Mouse (Mus musculus) layer of hippocampus, postnatal 14 days (tissue): Measurements from ENCODE around the gene Chit1. TPM values are rescaled to one million over a fixed set of nuclear protein-coding genes. Genes with fewer than 3 reads are reported as not detected.

Source experiments
- DNase-seq, 2 experiments: peaks; one replicate each; pipeline ENCODE4 v3.0.0; 2021 to 2022; ENCODE audit warnings: low spot score in 2 of 2, mixed read lengths in 1 of 2
- total RNA-seq, 2 experiments: library from RNA; stranded (reverse); gene quantifications; 2 replicates each; pipeline ENCODE4 v1.2.3; 2021

Gene Chit1
- total RNA-seq, 2 experiments from 2014 or later: 0.39 TPM; not detected in 1

GRCm38 (mm10) chr1:134078802-134079476 is 32.1 kb upstream of the Chit1 start, which contains the start of gene Btg2:
TSS of gene Btg2 (minus strand) at chr1:134079120.
- DNase-seq: peak; percentile 90 to 97

DNA sequence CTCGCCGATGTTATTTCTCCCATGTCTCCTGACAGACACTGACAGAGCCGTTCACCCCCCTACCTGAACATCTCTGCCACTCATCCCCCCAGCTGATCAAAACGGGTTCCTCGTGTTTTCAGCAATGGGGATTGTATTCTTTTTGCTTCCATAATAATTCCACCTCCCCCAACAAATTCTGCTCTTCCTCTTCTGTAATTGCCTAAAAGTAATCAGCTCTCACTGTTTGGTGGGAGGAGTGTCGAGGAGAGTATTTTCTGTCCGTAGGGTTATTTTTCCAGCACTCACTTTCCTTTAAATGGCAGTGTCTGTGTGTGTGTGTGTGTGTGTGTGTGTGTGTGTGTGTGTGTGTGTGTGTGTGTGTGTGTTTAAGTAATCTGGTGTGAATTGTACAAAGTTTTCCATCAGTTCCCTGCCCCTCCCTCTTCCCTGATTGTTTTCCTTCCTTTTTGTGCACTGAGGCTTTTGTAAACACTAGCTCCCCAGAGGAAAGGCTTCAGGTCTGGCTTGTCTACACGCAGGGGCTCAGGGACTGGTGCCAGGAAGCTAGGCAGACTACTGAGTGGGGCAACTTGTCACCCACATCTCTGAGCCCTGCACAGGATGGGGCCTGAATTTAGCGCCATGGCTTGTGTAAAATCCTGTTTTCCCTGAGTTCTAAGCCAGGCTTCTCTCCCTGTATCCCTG is 31.4 kb upstream of the Chit1 start:
- DNase-seq: peak in 1 of 2 experiments; percentile 48

DNA sequence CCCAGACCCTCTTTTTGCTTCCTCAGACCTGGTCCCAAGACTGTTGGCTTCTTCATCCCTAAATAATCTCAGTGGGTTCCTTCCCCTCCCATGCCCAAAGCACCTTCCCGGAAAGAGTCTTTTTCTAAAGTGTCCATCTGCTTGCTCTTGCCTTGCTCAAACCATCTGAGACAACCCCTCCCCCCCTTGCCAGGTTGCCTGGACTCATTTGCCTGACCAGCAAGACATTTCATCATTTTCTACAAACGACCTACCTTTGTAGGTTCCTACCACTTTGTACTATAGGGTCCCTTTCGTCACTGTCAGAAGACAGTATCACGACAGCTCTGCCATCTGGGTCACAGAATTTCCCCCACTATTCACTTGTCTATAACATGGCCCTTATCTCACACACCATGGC is 30.6 kb upstream of the Chit1 start:
- DNase-seq: no peak

DNA sequence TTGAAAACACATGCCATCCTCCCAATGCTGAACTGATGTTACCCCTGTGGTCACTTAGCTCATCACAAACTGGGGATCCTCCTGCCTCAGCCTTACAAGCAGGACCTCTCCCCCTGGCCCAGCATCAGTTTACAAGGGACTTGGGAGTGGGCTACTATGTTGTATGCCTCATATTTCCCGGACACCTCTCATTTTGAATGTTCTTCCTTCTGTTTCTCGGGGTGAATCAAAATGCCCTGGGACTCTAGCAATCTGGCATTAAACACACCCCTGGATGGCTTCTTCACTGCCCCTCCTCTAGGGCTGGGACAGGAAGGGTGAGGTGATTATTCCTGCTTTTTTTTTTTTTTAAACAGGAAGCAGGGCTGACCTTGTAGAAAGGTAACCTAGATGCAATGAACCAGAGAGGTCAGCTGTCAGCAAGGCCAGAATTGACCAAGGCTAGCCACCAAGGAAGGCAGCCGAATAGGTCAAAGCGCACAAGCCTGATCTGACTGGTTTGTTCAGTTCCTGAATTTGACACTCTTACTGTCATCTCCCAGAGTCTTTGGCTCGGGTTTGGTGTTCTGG is 30.1 kb upstream of the Chit1 start:
- DNase-seq: no peak

GRCm38 (mm10) chr1:134082987-134083516 is 28.0 kb upstream of the Chit1 start:
- DNase-seq: peak; percentile 64 to 71

DNA sequence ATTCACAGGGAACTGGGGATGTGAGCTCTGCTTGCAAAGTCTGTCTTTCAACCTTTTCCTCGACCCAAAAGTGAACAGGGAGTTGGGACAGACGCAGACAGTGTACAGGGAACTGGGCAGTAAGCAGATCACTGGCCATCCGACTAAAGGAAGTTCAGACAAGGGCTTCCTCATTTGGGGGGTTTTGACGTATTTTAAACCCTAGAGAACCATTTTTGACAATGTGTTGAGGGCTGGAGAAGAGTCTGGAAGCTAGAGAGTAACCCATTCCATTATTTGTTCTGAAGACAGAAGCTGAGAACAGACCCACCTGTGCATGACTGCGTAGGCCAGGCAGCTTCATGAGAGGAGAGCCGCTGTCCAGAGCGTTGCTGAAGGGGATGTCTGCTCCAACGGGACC is 27.4 kb upstream of the Chit1 start:
- no peak for DNase-seq

DNA sequence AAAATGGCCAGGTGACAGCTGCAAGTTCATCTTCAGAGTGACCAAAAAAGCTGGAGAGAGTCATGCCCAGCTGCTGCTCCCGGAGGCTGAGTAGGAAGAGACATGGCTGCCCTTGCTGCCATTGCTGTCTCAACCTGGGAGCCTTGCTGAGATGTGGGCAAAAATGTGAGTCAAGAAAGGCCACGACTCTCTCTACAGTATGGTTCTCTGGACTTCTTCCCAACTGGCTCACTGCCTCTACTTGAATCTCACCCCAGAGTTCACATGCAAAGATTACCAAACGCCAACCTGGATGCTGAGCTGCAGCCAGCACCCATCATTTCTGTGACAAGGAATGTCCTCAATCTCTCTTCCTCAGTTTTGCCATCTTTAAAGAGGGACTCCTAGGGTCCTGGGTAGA is 26.9 kb upstream of the Chit1 start:
- no peak for DNase-seq

- no peak for DNase-seq
Measured at GRCm38 (mm10) chr1:134086017-134086416, 25.0 kb upstream of the Chit1 start.

DNA sequence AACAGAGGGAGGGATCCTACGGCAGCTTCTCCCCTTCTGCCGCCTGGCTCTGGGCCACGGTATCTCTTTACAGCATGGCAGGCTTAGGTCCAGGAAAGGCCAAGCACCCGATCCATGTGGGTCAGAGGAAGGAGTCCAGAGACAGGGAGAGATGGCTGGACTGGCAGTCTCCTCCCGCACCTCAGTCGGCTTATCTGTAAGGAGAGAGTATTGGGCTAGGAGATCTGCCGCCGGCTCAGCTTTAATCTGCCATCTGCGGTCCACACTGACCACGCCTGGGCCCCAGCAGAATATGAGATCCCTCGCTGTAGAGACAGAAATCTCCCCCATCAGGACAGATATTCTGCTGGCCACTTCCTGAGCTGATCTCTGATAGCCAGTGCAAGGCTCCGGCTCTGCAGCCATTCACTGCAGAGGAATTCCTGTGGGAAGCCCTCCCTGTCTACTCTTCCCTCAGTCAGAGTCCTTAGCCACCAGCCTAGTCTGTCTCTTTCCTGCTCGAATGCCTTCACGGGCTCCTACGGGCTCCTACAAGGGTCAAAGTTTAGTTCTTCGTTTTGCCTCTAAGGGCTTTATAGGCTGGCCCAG is 24.1 kb upstream of the Chit1 start:
- no peak for DNase-seq

DNA sequence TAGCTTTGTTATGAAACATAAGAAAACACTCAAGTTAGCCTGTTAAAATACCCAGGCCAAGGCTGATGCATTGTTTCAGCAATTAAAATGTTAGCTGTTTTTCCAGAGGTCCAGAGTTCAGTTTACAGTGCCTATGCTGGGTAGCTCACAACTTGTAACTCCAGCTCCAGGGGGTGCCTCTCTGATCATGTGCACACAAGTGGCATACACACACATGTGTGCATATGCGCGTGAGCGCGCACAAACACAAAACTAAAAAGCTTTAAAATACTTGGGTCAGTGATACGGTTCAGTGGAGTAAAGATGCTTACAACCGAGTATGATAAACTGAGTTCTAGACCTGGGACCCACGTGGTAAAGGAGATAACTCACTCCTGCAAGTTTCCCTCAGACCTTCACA is 22.0 kb upstream of the Chit1 start:
- DNase-seq: no peak

GRCm38 (mm10) chr1:134091851-134092250 is 19.2 kb upstream of the Chit1 start:
- DNase-seq: no peak

DNA sequence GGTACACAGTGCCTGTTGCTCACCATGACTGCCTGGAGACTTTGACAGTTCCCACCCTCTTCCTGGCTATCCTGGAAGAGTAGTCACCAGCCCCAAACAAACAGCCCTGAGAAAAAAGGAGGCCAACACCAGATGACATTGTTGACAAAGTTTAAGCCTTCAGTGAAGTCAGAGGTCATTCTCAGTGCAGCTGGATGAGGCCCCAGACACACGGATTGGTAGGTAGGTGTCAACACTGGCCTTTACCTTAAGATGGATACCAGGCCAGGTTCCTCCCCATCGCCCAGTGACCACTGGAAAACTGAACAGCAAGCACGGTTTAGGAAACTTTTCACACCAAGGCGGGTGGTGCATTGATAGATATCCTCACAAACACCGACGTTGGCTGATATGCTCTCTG is 18.7 kb upstream of the Chit1 start:
- no peak for DNase-seq

DNA sequence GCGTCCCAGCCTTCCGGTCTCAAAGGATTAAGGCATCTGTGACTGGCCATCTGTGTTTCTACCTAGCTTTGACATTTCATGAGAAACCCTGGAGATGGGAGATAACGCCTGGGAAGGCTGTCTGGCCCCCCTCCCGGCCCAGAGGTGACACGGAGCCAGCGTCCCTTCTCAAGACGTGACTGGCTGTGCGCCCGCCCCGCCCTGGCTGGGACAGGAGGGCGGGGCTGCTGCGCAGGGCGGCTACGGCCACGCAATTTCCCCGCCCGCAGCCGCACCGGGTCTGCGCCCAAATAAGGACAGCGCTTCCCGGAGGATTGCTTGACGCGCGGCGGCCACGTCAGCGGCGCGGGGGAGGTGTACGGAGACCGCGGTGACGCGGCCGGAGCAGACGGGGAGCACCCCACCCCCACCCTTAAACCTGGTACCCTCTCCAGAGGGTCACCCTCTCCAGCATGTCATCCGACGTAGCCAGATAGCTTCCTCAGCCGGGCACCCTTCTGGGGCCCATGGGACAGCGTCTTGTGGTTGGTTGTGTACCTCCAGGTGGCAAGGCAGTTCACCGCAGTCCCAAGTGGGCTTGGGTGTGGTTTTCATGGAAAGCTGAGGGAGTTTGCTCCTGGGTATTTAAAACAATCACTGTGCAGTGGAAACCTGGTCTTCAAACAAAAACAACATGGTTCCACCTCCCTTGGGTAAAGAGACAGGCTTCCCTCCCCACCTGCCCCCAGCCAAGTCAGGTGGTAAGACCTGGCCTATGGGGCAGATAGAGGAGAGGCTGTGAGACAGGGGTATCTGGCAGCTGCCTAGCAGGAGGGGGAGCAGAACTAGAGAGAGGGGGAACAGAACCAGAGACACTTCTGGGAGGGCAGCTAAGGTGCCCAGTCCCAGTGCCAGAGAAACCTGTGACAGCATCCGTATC is 17.9 kb upstream of the Chit1 start:
- peak; percentile 77 to 85 for DNase-seq

DNA sequence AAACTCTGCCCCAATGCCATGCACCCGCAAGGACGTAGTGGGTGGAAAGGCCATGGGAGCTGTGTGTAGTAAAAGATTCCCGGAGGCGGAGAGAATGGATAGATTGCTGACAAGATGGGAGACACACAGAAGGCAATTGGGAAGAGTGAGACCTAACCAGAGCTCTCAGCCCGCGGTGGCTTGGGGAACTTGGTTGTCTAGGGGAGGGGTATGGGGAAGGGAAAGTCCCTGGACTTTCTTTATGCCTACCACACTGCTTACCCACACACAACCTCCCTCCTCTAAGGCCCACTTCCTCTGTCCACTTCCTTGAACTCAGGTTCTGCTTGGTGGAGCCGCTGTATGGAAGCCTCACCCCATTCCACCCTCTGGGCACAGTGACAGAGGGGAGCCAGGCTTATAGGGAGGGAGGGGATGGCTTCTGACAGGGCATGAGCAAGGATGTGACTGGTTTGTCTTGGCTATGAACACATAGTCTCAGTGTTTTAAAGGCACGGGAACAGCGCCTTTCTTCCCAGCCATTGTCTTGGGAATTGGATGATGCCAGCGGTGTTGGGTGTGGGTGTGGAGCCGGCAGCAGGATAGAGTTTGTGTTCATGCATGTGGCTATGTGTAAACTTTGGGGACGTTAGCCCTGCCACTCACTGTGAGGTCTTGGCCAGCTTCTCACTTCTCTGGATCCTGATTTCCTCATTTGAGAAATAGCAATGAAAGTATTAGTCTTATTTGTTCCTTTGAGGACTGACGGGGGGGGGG is 17.1 kb upstream of the Chit1 start:
- no peak for DNase-seq

DNA sequence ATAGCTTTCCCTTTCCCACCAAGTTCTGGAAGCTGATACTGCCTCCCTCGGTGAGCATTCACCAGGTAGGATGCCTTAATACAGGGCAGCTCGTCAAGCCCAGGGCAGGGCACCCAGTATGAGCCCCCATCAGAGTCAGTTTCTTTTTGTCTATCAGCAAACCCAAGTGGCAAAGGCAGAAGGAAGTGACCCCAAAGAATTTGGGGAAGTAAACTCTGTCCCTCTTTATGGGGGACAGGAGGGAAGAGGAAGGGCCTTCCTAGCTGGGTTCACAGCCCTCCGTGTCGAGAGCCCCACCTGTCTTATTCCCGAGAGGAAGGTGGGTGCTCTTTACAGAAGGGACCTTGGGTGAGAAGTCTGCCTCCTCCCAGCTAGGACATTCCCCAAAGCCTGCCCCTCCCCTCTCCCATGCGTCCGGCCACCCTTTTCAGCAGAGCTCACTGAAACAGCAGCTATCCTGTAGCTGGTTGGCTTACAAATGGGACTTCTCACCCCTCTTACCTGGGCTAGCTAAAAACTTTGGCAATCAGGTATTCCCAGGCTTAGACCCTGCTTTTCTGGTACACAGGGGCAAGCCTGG is 15.9 kb upstream of the Chit1 start:
- DNase-seq: no peak

DNA sequence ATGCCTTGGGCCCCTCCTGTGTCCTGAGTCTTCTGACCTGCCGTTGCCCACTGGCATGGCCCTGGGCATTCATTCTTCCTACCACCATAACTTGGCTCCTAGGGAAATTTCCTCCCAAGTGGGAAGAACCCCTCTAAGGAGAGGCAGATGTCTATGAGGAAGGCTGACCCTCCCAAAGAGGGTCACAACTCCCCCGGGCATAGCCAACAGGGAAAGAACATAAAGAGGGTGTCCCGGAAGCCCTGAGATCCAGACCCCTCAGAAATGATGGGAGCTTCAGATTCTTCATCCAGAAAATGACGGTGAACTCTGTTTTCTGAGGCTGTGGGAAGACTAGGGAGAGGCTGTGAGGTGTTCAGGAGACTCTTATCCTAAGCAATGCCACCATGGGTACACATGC is 15.3 kb upstream of the Chit1 start:
- DNase-seq: no peak

DNA sequence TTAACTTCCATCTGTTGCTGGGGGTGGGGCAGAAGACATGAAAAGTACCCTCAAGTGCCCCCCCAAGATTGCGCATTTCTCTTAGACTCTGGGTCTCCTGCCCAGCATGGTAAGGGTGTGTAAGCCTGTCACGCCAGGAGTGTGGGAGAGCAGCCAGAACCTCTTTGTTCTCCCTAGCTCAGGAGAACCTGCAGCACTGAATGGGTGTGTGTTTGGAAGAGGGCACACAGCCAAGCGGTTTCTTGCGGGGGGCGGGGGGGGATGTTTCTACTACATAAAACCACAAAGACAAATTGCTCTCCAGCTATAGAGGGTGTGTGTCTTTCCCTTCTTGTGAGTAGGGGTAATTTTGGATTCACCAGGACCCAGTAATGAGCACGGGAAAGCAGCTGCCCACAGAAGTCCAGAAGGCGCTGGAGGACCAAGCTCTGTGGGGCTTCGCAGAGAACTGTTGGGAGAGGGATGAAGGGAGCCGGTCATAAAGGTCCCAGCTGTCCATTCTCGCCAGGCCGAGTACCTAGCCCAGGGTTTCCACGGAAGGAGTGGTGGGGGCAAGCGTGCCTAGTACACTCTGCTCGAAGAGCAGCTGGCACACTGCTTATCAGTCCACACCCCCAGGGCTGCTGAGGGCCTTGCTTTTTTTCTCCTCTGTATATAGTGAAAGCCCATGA is 14.6 kb upstream of the Chit1 start:
- peak in 1 of 2 experiments; percentile 44 for DNase-seq

GRCm38 (mm10) chr1:134097080-134097855 is 13.8 kb upstream of the Chit1 start:
- DNase-seq: no peak
